Mouse (Mus musculus): ENCODE measurements around the gene Pcdh10. TPM values are rescaled to one million over a fixed set of nuclear protein-coding genes. Genes with fewer than 3 reads are reported as not detected.

Pcdh10 gene
- polyA plus RNA-seq (2021), result 0.01 TPM

DNA sequence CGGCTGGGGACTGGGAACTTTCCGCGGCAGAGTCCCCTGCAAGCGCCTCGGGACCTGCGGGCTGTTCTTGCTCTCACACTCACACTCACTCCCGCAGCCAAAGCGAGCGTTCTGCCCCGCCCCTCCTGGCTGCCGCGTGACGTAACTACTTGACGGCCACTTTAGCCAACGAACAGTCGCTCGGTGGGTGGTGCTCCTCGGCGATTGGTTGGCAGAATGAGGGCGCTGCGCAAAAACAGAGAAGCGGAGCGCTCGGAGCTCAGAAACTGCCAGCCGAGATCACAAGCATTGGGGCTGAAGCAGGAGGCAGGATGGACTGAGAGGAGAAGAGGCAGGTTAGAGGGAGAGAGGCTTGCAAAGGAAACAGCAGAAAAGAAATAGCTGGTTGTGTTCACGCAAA lies at the start of gene Pcdh10:
Gene Pcdh10 (plus strand): TSS at position 254 of the 400 bp plus-strand sequence.
- CTCF ChIA-PET, result no interaction called here
- TF ChIP-seq CTCF (IDR thresholded peaks at IDR 0.05), result no peak
- H3K27me3 ChIP-seq, result peaks cover 63% of the 10 kb centered on the region
- POLR2A ChIA-PET, result no interaction called here
- in situ Hi-C loops (cut with MboI; ENCODE audit: low pct_unique_long_range_greater_than_20kb), result no loop called here
- ATAC-seq (peak; percentile 65), DNase-seq (ENCODE audit: low read depth, low spot score) (no peak)

DNA sequence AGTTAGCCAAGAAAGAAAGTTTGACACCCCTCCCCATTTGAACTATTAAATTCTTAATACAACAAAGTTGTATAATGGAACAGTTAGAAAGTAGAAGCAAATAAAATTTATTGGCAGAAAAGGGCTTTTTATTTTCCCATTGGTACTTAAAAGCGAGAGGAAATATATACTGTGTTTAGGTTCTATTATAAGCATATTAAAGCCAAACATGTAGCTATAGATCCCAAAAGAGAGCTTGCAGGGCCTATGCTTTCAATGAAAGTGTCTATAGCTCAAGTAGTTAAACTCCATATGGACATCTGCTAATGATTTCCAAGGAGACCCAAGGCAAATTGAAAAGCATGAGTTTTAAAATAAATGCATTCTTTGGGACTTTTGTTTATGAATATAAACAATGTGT lies 22.3 kb upstream of the Pcdh10 start:
- no peaks in the 10 kb centered on the region for H3K27me3 ChIP-seq
- in situ Hi-C loops (cut with MboI; ENCODE audit: low pct_unique_long_range_greater_than_20kb), result no loop called here
- no peak for DNase-seq (ENCODE audit: low read depth, low spot score)
- no peak for TF ChIP-seq CTCF (IDR thresholded peaks at IDR 0.05)
- POLR2A ChIA-PET, result no interaction called here
- CTCF ChIA-PET, result interaction anchor here (0.9 kb wide), 1 partner anchor 12 kb away, joined by 3 read pairs; no protein-coding TSS in a partner anchor
- ATAC-seq, result no peak

DNA sequence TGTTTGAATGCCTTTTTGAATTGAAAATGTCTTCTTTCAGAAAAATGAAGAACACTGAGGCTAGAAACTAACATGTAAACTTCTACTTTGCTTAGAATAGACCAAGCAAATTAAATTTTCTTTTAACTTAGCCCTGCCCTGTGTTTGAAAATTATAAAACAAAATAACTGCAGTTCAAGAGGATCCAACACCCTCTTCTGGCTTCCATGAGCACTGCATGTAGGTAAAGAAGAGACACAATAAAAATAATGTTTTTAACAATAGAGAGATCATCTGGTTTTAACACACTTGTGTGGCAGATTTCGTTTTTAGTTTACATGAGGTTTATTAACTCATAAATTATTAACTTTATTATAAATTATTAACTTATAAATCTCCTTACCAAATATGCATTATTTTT lies 9.2 kb upstream of the Pcdh10 start:
- CTCF ChIA-PET, result no interaction called here
- H3K27me3 ChIP-seq, result peaks cover 23% of the 10 kb centered on the region

DNA sequence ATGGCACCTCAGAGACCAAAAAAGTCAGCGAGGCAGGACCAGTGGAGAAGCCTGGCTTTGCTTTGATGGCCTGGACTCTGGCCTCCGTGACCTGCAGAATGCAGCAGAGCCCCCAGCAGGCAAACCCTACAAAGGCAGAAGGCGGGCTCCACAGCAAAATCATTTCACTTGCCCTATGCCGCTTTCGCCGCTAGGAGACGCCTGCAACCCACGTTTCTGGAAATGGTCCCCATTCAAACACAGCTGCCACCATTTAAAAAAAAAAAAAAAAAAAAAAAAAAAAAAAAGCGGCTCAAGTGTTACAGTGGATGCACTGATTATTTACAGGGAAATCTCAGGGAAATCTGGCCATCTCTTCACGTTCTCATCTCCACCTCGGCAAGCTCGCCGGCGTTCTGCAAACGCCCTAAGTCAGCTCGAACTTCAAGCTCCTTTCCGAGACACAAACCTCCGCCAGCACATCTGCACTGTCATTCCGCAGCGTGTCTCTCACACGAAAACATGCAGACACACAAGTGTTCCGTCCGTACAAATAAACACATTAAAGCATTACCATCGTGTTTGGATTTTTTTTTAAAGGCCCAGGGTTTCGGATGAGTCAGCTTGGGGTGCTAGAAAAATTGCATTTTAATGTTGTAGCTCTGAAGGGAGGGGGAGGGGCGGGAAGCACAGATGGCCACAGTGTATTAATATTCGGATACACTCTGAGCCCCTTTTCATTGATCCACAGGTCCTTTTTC lies 2.3 kb upstream of the Pcdh10 start:
- POLR2A ChIA-PET, result interaction anchor here (0.6 kb wide), 2 partner anchors 43 to 1468 kb away, joined by 3 to 4 read pairs; no protein-coding TSS in a partner anchor
- H3K27me3 ChIP-seq, result peaks cover 61% of the 10 kb centered on the region
- no peak for TF ChIP-seq CTCF (IDR thresholded peaks at IDR 0.05)
- peak; percentile 36 for ATAC-seq
- no peak for DNase-seq (ENCODE audit: low read depth, low spot score)
- CTCF ChIA-PET, result interaction anchor here (0.8 to 2.5 kb wide), 4 partner anchors 10 to 38 kb away, joined by 3 to 7 read pairs (median 4); no protein-coding TSS in a partner anchor
- in situ Hi-C loops (cut with MboI; ENCODE audit: low pct_unique_long_range_greater_than_20kb), result no loop called here

More for the DNA sequence above, 9.2 kb upstream of the Pcdh10 start:
- ATAC-seq, result no peak
- DNase-seq (ENCODE audit: low read depth, low spot score), result no peak
- in situ Hi-C loops (cut with MboI; ENCODE audit: low pct_unique_long_range_greater_than_20kb), result no loop called here
- POLR2A ChIA-PET, result no interaction called here
- TF ChIP-seq CTCF (IDR thresholded peaks at IDR 0.05), result no peak

DNA sequence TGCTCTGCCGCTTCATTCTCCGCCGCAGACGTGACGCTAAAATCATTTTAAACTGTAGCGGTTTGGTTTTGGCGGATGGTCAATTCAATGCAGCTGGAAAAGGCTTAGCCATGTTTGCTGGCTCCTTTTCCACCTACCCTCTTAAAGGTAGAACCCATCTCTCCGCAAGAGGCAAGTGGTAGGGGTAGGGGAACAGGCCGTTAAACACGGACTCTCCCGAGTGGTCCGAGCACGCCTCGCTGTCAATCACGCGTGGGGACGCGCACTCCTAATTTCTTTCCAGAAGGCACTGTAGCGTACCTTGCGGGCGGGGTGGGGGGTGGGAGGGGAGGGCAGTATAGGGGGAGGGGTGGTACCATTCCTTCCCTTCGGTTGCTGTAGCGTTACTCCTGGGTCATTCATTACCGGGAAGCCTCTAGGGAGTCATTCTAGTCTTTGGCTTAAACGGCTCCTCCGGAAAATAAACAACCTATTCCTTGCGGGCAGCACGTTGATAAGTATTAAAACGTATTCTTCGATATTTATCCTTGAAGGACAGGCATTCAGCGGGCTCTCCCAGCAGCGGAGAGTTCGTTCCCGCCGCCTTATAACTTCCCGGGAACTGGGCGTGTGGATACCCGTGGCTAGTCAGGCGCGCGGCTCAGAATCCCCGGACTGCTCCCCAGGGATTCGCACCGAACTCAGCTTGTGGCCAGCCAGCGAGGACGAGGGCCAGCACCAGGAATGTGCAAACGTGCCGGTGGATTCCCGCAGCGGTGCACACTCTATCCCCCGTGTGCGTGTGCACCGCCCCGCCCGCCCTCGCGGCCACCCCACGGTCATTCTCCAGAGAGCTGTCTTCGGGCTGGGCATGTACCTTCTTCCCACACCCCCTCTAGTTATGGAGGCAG lies 1.5 kb upstream of the Pcdh10 start:
- peaks cover 65% of the 10 kb centered on the region for H3K27me3 ChIP-seq
- DNase-seq (ENCODE audit: low read depth, low spot score) (no peak), ATAC-seq (no peak)
- CTCF ChIA-PET, result interaction anchor here (0.8 to 2.5 kb wide), 4 partner anchors 10 to 37 kb away, joined by 3 to 7 read pairs (median 4); no protein-coding TSS in a partner anchor
- in situ Hi-C loops (cut with MboI; ENCODE audit: low pct_unique_long_range_greater_than_20kb), result no loop called here
- POLR2A ChIA-PET, result no interaction called here
- no peak for TF ChIP-seq CTCF (IDR thresholded peaks at IDR 0.05)

DNA sequence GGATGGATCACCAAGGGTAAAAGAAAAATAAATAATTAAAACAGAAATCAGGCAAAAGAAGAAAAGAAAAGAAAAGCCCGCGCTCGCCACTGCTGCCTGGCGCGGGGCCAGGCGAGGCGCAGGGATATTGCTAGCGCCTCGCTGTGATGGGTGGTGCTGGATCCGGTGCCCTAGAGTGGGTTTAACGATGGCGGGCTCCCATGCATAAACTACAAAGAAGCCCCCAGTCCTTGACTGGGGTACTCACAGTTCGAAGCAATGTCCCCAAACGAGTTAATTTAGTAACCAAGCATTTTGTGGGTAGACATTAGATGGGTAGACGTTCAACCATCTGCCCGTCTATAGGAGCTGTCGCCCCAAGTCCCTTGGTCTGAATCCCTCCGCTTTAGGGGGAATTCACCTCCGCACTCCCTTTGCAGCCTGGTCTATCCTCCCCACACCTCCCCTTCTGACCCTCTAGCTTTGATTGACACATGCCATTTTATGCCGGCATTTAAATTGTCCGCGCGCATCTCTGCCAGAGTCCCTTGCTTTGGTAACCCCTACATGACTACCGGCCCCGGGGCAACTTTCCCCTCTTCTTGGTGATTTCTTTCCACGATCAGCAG lies 703 bp upstream of the Pcdh10 start:
- CTCF ChIA-PET, result no interaction called here
- no peak for TF ChIP-seq CTCF (IDR thresholded peaks at IDR 0.05)
- no peak for DNase-seq (ENCODE audit: low read depth, low spot score)
- POLR2A ChIA-PET, result no interaction called here
- in situ Hi-C loops (cut with MboI; ENCODE audit: low pct_unique_long_range_greater_than_20kb), result no loop called here
- H3K27me3 ChIP-seq, result peaks cover 62% of the 10 kb centered on the region
- ATAC-seq, result no peak

DNA sequence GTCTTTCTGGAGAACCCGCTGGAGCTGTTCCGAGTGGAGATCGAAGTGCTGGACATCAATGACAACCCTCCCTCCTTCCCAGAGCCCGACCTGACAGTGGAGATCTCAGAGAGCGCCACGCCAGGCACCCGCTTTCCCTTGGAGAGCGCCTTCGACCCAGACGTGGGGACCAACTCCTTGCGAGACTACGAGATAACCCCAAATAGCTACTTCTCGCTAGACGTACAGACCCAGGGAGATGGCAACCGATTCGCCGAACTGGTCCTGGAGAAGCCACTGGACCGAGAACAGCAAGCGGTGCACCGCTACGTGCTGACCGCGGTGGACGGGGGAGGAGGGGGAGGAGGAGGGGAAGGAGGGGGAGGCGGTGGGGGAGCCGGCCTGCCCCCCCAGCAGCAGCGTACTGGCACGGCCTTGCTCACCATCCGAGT lies 1.4 kb downstream of the Pcdh10 start:
- ATAC-seq (no peak), DNase-seq (ENCODE audit: low read depth, low spot score) (no peak)
- in situ Hi-C loops (cut with MboI; ENCODE audit: low pct_unique_long_range_greater_than_20kb), result no loop called here
- CTCF ChIA-PET, result no interaction called here
- H3K27me3 ChIP-seq, result peaks cover 53% of the 10 kb centered on the region
- POLR2A ChIA-PET, result no interaction called here
- TF ChIP-seq CTCF (IDR thresholded peaks at IDR 0.05), result no peak

DNA sequence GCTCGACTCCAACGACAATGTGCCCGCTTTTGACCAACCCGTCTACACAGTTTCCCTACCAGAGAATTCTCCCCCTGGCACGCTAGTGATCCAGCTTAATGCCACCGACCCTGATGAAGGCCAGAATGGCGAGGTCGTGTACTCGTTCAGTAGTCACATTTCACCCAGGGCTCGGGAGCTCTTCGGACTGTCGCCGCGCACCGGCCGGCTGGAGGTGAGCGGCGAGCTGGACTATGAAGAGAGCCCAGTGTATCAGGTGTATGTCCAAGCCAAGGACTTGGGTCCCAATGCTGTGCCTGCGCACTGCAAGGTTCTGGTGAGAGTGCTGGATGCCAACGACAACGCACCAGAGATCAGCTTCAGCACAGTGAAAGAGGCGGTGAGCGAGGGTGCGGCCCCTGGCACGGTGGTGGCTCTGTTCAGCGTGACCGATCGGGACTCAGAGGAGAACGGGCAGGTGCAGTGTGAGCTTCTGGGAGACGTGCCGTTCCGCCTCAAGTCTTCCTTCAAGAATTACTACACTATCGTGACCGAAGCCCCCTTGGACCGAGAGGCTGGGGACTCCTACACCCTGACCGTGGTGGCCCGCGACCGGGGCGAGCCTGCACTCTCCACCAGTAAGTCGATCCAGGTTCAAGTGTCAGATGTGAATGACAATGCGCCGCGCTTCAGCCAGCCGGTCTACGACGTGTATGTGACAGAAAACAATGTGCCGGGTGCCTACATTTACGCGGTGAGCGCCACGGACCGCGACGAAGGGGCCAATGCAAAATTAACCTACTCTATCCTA lies 2.0 kb downstream of the Pcdh10 start:
- in situ Hi-C loops (cut with MboI; ENCODE audit: low pct_unique_long_range_greater_than_20kb), result no loop called here
- CTCF ChIA-PET, result no interaction called here
- no peak for DNase-seq (ENCODE audit: low read depth, low spot score)
- TF ChIP-seq CTCF (IDR thresholded peaks at IDR 0.05), result no peak
- no peak for ATAC-seq
- H3K27me3 ChIP-seq, result peaks cover 49% of the 10 kb centered on the region
- POLR2A ChIA-PET, result no interaction called here

DNA sequence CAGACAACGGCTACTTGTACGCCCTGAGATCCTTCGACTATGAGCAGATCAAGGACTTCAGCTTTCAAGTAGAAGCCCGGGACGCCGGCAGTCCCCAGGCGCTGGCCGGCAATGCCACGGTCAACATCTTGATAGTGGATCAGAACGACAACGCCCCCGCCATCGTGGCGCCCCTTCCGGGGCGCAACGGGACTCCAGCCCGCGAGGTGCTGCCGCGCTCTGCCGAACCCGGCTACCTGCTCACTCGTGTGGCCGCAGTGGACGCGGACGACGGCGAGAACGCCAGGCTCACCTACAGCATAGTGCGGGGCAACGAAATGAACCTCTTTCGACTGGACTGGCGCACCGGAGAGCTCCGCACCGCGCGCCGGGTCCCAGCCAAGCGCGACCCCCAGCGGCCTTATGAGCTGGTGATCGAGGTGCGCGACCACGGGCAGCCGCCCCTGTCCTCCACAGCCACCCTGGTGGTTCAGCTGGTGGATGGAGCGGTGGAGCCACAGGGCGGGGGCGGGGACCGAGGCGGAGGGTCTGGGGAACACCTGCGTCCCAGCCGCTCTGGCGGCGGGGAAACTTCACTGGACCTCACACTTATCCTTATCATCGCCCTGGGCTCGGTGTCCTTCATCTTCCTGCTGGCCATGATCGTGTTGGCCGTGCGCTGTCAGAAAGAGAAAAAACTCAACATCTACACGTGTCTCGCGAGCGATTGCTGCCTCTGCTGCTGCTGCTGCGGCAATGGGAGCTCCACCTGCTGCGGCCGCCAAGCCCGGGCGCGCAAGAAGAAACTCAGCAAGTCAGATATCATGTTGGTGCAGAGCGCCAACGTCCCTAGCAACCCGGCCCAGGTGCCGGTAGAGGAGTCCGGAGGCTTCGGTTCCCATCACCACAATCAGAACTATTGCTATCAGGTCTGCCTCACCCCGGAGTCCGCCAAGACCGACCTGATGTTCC lies 2.9 kb downstream of the Pcdh10 start:
- DNase-seq (ENCODE audit: low read depth, low spot score), result no peak
- CTCF ChIA-PET, result no interaction called here
- H3K27me3 ChIP-seq, result peaks cover 52% of the 10 kb centered on the region
- in situ Hi-C loops (cut with MboI; ENCODE audit: low pct_unique_long_range_greater_than_20kb), result no loop called here
- no peak for TF ChIP-seq CTCF (IDR thresholded peaks at IDR 0.05)
- ATAC-seq, result no peak
- POLR2A ChIA-PET, result interaction anchor here (0.8 kb wide), 1 partner anchor 19 kb away, joined by 10 read pairs; no protein-coding TSS in a partner anchor

All from Patski (cell line).